Mouse (Mus musculus): ENCODE data around the gene 2010106E10Rik.

2010106E10Rik gene

DNA sequence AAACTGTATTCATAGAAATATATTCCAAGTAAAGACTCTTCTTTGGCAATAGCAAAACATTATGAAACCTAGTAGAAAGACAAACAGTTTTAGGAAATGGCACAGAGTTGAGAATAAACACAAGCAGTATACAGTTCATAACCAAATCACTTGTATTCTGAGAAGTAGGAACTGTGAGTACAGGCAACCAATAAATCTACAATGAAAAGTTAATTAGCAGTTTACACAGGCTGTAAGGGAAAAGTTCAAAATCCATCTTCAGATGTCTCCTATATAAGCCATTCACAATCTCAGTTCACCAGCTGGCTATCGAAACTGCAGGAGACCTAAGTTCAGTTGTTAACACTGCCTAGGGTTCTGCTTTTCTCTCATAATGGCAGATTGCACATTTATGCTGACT lies at the start of gene 2010106E10Rik:
Gene 2010106E10Rik, plus strand, starts transcription at position 301 of the 400 bp plus-strand sequence.
- in situ Hi-C loops (cut with MboI), result no loop called here

DNA sequence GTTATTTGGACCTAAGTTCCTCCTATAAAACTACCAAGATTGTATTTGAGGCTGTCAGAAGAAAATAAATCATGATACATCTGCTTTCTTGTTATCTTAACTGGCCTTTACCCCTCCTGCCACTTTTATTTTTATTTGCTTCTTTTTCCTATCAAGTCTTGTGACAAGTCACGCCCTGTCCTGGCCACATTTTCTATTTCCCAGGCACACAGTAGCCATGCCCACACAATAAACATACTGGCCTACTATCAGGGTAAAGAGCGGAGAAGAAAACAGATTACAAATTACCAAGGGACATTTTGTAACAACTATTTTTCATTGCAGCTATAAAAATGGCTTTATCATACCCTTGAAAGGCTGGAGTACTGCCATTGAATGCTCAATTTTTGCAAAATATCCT lies 10.6 kb downstream of the 2010106E10Rik start:
- in situ Hi-C loops (cut with MboI), result no loop called here

DNA sequence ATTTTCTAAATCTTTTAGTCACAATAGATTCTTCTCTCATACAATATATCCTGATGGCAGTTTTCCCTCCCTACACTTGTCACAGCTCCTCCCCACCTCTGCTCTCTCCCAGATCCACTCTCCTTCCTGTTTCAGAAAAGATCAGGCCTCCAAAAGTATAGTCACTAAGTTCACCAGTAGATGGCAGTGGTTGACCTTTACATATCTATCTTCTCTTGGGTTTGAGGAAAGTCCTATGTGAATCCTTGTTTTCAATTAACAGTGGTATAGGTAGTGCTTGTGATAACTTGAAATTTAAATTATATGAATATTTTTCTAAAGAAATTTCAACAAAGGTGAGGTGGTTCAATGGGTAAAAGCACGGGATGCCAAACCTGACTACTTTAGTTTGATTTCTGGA lies 29.7 kb downstream of the 2010106E10Rik start:
- in situ Hi-C loops (cut with MboI), result no loop called here

DNA sequence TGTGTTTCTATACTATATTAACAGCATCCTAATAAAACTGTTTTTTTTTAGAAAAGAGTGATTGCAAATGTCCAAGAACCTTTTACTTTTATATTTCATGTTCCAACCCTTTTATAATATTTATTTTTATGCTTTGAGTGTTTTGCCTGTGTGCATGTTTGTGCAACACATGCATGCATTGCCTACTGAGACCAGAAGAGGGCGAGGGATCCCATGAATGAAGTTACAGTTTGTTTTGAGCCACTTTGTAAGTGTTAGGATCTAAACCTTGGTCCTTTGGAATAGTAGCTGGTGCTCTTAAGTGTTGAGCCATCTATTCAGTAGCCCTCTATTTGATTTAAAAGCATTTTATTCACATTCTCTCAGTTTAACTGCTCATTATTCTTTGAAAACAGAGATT lies 48.0 kb downstream of the 2010106E10Rik start:
- in situ Hi-C loops (cut with MboI), result no loop called here

DNA sequence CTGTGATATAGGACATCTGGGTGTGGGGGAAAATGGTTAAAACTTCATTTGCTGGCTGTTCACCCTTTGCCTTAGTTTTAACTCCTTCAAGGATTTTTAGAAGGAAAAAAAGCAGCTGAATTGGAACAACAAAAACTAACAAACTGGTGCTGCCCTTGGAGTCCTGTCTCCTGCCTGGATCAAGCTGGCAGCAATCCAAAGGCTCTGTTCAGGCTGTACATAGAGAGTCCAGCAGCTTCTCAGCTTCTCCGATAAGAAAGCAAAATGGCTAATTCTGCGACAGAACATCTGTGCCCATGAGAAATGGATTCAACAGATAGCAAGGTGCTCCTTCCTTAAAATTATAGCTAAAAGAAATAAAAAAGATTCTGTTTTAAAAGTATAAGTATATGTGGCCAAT lies 72.6 kb downstream of the 2010106E10Rik start:
- in situ Hi-C loops (cut with MboI), result no loop called here

DNA sequence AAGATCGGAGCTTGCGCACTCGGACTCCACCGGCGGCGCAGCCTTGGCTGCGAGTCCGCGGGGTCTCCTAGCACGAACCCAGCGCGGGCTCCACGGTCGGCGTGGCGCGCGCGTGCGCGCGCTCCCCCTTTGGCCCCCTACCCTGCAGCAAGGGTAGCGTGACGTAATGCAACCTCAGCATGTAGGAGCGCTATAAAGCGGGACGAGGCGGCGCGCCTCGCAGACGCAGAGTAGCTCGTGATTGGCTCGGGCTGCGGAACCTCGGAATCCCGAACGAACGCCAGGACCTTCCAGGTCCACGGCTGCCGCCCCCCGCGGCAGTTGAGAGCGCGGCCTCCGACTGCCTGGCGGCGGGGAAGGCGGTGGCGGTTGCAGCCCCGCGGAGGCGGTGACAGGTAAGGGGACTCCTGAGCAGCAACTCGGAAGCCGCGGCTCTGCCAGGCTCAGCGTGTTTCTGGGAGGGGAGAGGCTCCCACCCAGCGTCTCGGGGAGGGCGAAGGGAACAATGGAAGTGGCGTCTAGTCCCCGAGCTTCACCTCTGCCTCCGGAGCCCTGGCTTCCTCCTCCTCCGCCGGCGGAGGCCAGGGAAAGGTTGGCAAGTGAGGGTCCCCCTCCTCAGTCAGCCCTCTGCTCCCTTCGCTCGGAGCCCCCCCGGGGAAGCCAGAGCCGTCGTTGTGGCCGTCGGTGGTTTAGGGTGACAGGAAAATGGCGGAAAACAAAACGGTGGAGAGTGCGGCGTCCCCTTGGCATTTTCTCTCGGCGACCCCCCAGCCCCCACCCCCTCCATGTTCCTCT lies 105.6 kb downstream of the 2010106E10Rik start, which contains the start of gene Zfp711:
Gene Zfp711, plus strand, starts transcription at position 16 of the 795 bp plus-strand sequence.
- in situ Hi-C loops (cut with MboI), result no loop called here

DNA sequence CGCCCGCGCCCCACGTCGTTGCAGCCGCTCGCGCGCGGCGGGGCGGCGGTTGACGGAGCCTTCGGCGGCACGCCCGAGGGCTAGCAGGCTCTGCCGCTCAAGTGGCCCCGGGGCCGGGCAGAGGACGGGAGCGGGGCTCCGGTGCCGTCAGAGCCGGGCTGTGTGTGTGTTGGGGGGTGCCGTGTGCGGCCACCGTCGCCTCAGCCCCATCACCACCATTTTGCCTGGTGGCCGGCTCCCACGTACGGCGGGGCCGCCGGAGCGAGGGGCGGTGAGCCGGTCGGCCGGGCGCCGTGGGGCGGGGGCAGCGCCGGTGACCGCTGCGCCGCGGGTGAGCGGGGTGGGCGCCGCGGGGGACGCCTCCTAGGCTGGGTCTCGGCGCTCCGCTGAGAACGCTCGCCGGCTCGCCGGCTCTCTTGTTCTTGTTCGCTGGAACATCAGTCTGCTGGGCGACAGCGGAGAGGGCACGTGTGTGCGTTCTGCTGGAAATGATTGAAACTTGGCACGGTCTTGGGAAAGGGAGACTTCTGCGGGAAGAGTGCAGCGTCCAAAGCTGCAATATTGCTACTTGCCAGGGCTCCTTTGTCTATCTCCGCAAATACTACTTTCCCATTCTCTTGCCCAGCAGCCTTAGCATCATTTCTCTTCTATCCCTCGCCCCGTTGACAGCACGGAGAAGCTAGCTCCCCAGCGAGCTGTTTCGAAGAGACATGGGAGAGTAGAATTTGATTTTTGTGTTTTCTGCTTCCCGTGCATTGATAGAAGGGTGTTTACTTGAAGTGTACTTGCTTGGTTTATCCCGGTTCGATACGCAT lies 106.4 kb downstream of the 2010106E10Rik start:
- in situ Hi-C loops (cut with MboI), result no loop called here
